Mouse (Mus musculus) hindbrain, embryonic 11.5 days (tissue): ENCODE measurements at regions not wholly inside any gene's neighbourhood (a gene's known extent, or its start where the extent isn't known, plus 50 kb on each side); places are given as distances from the start of the nearest gene placed in this dataset.

ENCODE experiments used
- ATAC-seq: fragments of 200-750 bp; cut with Nextera tagmentation; 2 replicates; pipeline ENCODE4 v1.8.0; 2017; ENCODE audit warnings: mild to moderate bottlenecking, moderate TSS enrichment, moderate library complexity; ENCODE audit not compliant: low FRiP score
- DNase-seq: peaks from one replicate; pipeline ENCODE4 v3.0.0-alpha.2; 2015; ENCODE audit warnings: low spot score
- H3K27ac ChIP-seq: fragments of 300-500 bp; sonication (generic); 2 replicates; pipeline ENCODE4 v1.5.1; 2014; ENCODE audit warnings: mild to moderate bottlenecking, low read depth, low read length
- H3K27me3 ChIP-seq: fragments of 300-500 bp; sonication (generic); 2 replicates; pipeline ENCODE4 v1.6.1; 2014; ENCODE audit warnings: mild to moderate bottlenecking, low read length, moderate library complexity, mixed read lengths; ENCODE audit not compliant: control insufficient read depth, insufficient read depth
- H3K36me3 ChIP-seq: fragments of 300-500 bp; sonication (generic); 2 replicates; pipeline ENCODE4 v1.6.1; 2014; ENCODE audit warnings: mild to moderate bottlenecking, low read length, moderate library complexity, mixed read lengths; ENCODE audit not compliant: control insufficient read depth, insufficient read depth
- H3K4me1 ChIP-seq: fragments of 300-500 bp; sonication (generic); replicated peaks from 2 replicates; pipeline ENCODE4 v1.6.1; 2014; ENCODE audit warnings: low read length, mixed read lengths; ENCODE audit not compliant: control insufficient read depth, insufficient read depth
- H3K4me2 ChIP-seq: fragments of 300-500 bp; sonication (generic); replicated peaks from 2 replicates; pipeline ENCODE4 v1.6.1; 2014; ENCODE audit warnings: mild to moderate bottlenecking, low read depth, low read length
- H3K4me3 ChIP-seq: fragments of 300-500 bp; sonication (generic); 2 replicates; pipeline ENCODE4 v1.5.1; 2014; ENCODE audit warnings: low read depth, low read length
- H3K9ac ChIP-seq: fragments of 300-500 bp; sonication (generic); 2 replicates; pipeline ENCODE4 v1.6.1; 2014; ENCODE audit warnings: low read depth, low read length
- H3K9me3 ChIP-seq: fragments of 300-500 bp; sonication (generic); 2 replicates; pipeline ENCODE4 v1.6.1; 2016; ENCODE audit warnings: low read length; ENCODE audit not compliant: control insufficient read depth
- WGBS: fragments of 180-500 bp; shearing (Covaris S2); extraction: QIAGEN DNeasy Blood & Tissue Kit; methylation state at CpG from one replicate; pipeline ENCODE4 v1.1.7; 2014; 5-methylcytosine and 5-hydroxymethylcytosine counted together

GRCm38 (mm10) chr6:118300781-118301180 lies 103.3 kb upstream of the Ret start:
- Histone ChIP-seq H3K9me3 (no peaks in the 10 kb centered on the region), H3K27me3 (no peaks in the 10 kb centered on the region), H3K4me1 (no peaks in the 10 kb centered on the region), H3K4me2 (no peak overlapping the region), H3K4me3 (no peak overlapping the region), H3K9ac (no peak overlapping the region), H3K36me3 (no peaks in the 10 kb centered on the region), H3K27ac (no peak overlapping the region)
- DNase-seq (no peak), ATAC-seq (peak; percentile 36; the same call in 1 of the 2 replicates)
- WGBS: 87% methylated on average over 6 of the region's 6 CpGs

GRCm38 (mm10) chr6:118297576-118297975 lies 100.1 kb upstream of the Ret start:
- ATAC-seq (no peak), DNase-seq (no peak)
- H3K4me2 ChIP-seq: no peak overlapping the region
- H3K36me3 ChIP-seq: no peaks in the 10 kb centered on the region
- no peaks in the 10 kb centered on the region for H3K9me3 ChIP-seq
- 87% methylated on average over 8 of the region's 8 CpGs for WGBS
- no peaks in the 10 kb centered on the region for H3K4me1 ChIP-seq
- no peaks in the 10 kb centered on the region for H3K27me3 ChIP-seq
- H3K4me3 ChIP-seq: no peak overlapping the region
- H3K27ac ChIP-seq: no peak overlapping the region
- no peak overlapping the region for H3K9ac ChIP-seq

- H3K4me3 ChIP-seq: no peak overlapping the region
These were observed 96.5 kb upstream of the Ret start for GRCm38 (mm10) chr6:118293986-118294385.

GRCm38 (mm10) chr6:118292928-118293327 lies 95.4 kb upstream of the Ret start:
- Histone ChIP-seq H3K9me3 (no peaks in the 10 kb centered on the region), H3K36me3 (no peaks in the 10 kb centered on the region), H3K4me2 (no peak overlapping the region), H3K4me1 (no peaks in the 10 kb centered on the region), H3K4me3 (no peak overlapping the region), H3K27ac (no peak overlapping the region), H3K9ac (no peak overlapping the region), H3K27me3 (no peaks in the 10 kb centered on the region)
- no peak for DNase-seq
- 50% methylated on average over 2 of the region's 2 CpGs for WGBS
- ATAC-seq: no peak

More at GRCm38 (mm10) chr6:118293986-118294385, 96.5 kb upstream of the Ret start:
- Histone ChIP-seq H3K36me3 (no peaks in the 10 kb centered on the region), H3K9me3 (no peaks in the 10 kb centered on the region), H3K27me3 (no peaks in the 10 kb centered on the region), H3K4me1 (no peaks in the 10 kb centered on the region), H3K4me2 (no peak overlapping the region), H3K9ac (no peak overlapping the region), H3K27ac (no peak overlapping the region)
- ATAC-seq (no peak), DNase-seq (no peak)
- WGBS: 81% methylated on average over 2 of the region's 2 CpGs

GRCm38 (mm10) chr6:118292272-118292671 lies 94.8 kb upstream of the Ret start:
- H3K4me3 ChIP-seq: no peak overlapping the region
- H3K4me1 ChIP-seq: no peaks in the 10 kb centered on the region
- no peaks in the 10 kb centered on the region for H3K36me3 ChIP-seq
- no peak overlapping the region for H3K9ac ChIP-seq
- DNase-seq (no peak), ATAC-seq (no peak)
- no peak overlapping the region for H3K27ac ChIP-seq
- H3K27me3 ChIP-seq: no peaks in the 10 kb centered on the region
- WGBS: 63% methylated on average over 2 of the region's 2 CpGs
- H3K4me2 ChIP-seq: no peak overlapping the region
- no peaks in the 10 kb centered on the region for H3K9me3 ChIP-seq

GRCm38 (mm10) chr6:118291426-118291825 lies 93.9 kb upstream of the Ret start:
- DNase-seq (no peak), ATAC-seq (no peak)
- H3K4me1 ChIP-seq: no peaks in the 10 kb centered on the region
- H3K4me2 ChIP-seq: no peak overlapping the region
- H3K36me3 ChIP-seq: no peaks in the 10 kb centered on the region
- 78% methylated on average over 2 of the region's 2 CpGs for WGBS
- no peaks in the 10 kb centered on the region for H3K27me3 ChIP-seq
- H3K27ac ChIP-seq: no peak overlapping the region
- no peak overlapping the region for H3K9ac ChIP-seq
- no peaks in the 10 kb centered on the region for H3K9me3 ChIP-seq
- no peak overlapping the region for H3K4me3 ChIP-seq

- H3K4me1 ChIP-seq: no peaks in the 10 kb centered on the region
These were observed 87.7 kb upstream of the Ret start for GRCm38 (mm10) chr6:118285246-118285645.

GRCm38 (mm10) chr6:118283949-118284568 lies 86.5 kb upstream of the Ret start:
- Histone ChIP-seq H3K4me3 (no peak overlapping the region), H3K27me3 (no peaks in the 10 kb centered on the region), H3K27ac (no peak overlapping the region), H3K4me2 (no peak overlapping the region), H3K4me1 (no peaks in the 10 kb centered on the region), H3K9ac (no peak overlapping the region), H3K36me3 (no peaks in the 10 kb centered on the region), H3K9me3 (no peaks in the 10 kb centered on the region)
- no peak for ATAC-seq
- 86% methylated on average over 13 of the region's 13 CpGs for WGBS
- no peak for DNase-seq

More at GRCm38 (mm10) chr6:118285246-118285645, 87.7 kb upstream of the Ret start:
- no peaks in the 10 kb centered on the region for H3K9me3 ChIP-seq
- no peak overlapping the region for H3K4me3 ChIP-seq
- H3K27ac ChIP-seq: no peak overlapping the region
- DNase-seq (no peak), ATAC-seq (no peak)
- H3K9ac ChIP-seq: no peak overlapping the region
- no peaks in the 10 kb centered on the region for H3K27me3 ChIP-seq
- no peaks in the 10 kb centered on the region for H3K36me3 ChIP-seq
- H3K4me2 ChIP-seq: no peak overlapping the region
- 82% methylated on average over 7 of the region's 7 CpGs for WGBS

GRCm38 (mm10) chr6:118263951-118264350 lies 66.4 kb upstream of the Ret start:
- 8% methylated on average over 6 of the region's 6 CpGs for WGBS
- Histone ChIP-seq H3K27ac (no peak overlapping the region), H3K9me3 (no peaks in the 10 kb centered on the region)

More at GRCm38 (mm10) chr6:118263951-118264350, 66.4 kb upstream of the Ret start:
- H3K36me3 ChIP-seq: no peaks in the 10 kb centered on the region
- H3K4me1 ChIP-seq: no peaks in the 10 kb centered on the region; the same call in 1 of the 2 replicates
- H3K4me2 ChIP-seq: no peak overlapping the region
- DNase-seq: peak; percentile 18
- H3K9ac ChIP-seq: no peak overlapping the region
- no peaks in the 10 kb centered on the region for H3K27me3 ChIP-seq
- H3K4me3 ChIP-seq: no peak overlapping the region
- ATAC-seq: no peak
